ENCODE assay signal across 9 mouse cellular contexts in genomic region chr1:72593340-72593951, GRCm38 (mm10). TPM values are rescaled to one million over a fixed set of nuclear protein-coding genes. Genes with fewer than 3 reads are reported as not detected.
A peak's percentile ranks its signal among the peaks of the same experiment; 100 is the strongest.
DNase-seq lines count a peak whose midpoint lies in the region; ATAC-seq and TF ChIP-seq lines count a peak whose summit lies in the region.
"Had no signal": no experiment of that assay in that cellular context is flagged by ENCODE, and none has a peak within 500 bp of the region (broad histone marks: within the 10 kb centered on the region; RNA-seq: fewer than 3 reads in every experiment).

No protein-coding gene starts in this region.

- TF ChIP-seq CTCF in brain, embryonic 14.5 days (IDR thresholded peaks at IDR 0.05; ENCODE audit: borderline replicate concordance, extremely low read depth, insufficient read depth, insufficient read length) = no peak
- no peak for TF ChIP-seq CTCF in small intestine, adult 2 months (IDR thresholded peaks at IDR 0.05; ENCODE audit: extremely low read depth, insufficient read length, insufficient replicate concordance, low read depth, low read length)

- no peaks in the 10 kb centered on the region for H3K9me3 ChIP-seq in embryonic facial prominence, embryonic 14.5 days (ENCODE audit: control insufficient read depth, low read length)
- no peaks in the 10 kb centered on the region for H3K9me3 ChIP-seq in embryonic facial prominence, embryonic 10.5 days
- no peaks in the 10 kb centered on the region for H3K9me3 ChIP-seq in limb, embryonic 15.5 days
- H3K9me3 ChIP-seq: embryonic facial prominence, embryonic 12.5 days had no signal

- H3K9ac ChIP-seq in embryonic facial prominence, embryonic 14.5 days (ENCODE audit: low read depth, low read length) = no peak overlapping the region
- no peak overlapping the region for H3K9ac ChIP-seq in limb, embryonic 15.5 days
- H3K9ac ChIP-seq: embryonic facial prominence, embryonic 12.5 days had no signal

- peaks cover 83% of the 10 kb centered on the region for H3K36me3 ChIP-seq in embryonic facial prominence, embryonic 14.5 days (ENCODE audit: control insufficient read depth, insufficient read depth, low read length)
- peaks cover 91% of the 10 kb centered on the region for H3K36me3 ChIP-seq in embryonic facial prominence, embryonic 10.5 days (replicated peaks)
- H3K36me3 ChIP-seq in limb, embryonic 15.5 days = peaks cover 70% of the 10 kb centered on the region
- peaks cover 30% of the 10 kb centered on the region for H3K36me3 ChIP-seq in small intestine, adult 2 months (ENCODE audit: control insufficient read depth, insufficient read depth, low read length)

- no peak for TF ChIP-seq POLR2A in brain, embryonic 14.5 days (IDR thresholded peaks at IDR 0.05; ENCODE audit: borderline replicate concordance, extremely low read depth, insufficient read depth, insufficient read length, poor library complexity, severe bottlenecking)
- no peak for TF ChIP-seq POLR2A in small intestine, adult 2 months (IDR thresholded peaks at IDR 0.05; ENCODE audit: low read depth, low read length)

- H3K4me2 ChIP-seq in embryonic facial prominence, embryonic 14.5 days (ENCODE audit: low read depth, low read length) = no peak overlapping the region
- H3K4me2 ChIP-seq in limb, embryonic 15.5 days = no peak overlapping the region
- H3K4me2 ChIP-seq: embryonic facial prominence, embryonic 12.5 days had no signal

- peak; percentile 46 for DNase-seq in embryonic facial prominence, embryonic 14.5 days (ENCODE audit: low spot score)
- DNase-seq in embryonic facial prominence, embryonic 10.5 days (ENCODE audit: low spot score) = no peak
- DNase-seq in brain, embryonic 14.5 days (ENCODE audit: low read depth) = peak; percentile 71
- peak; percentile 64 for DNase-seq in gastrocnemius, adult 18-20 months (ENCODE audit: low spot score)
- peak; percentile 61 for DNase-seq in kidney, adult 9 months
- no peak for DNase-seq in retina, embryonic 14.5 days (ENCODE audit: low spot score)

- H3K4me3 ChIP-seq in embryonic facial prominence, embryonic 14.5 days (ENCODE audit: low read depth, low read length) = no peak overlapping the region
- no peak overlapping the region for H3K4me3 ChIP-seq in embryonic facial prominence, embryonic 10.5 days
- no peak overlapping the region for H3K4me3 ChIP-seq in limb, embryonic 15.5 days
- H3K4me3 ChIP-seq in small intestine, adult 2 months (ENCODE audit: low read depth, low read length) = no peak overlapping the region
- H3K4me3 ChIP-seq: embryonic facial prominence, embryonic 12.5 days had no signal

- WGBS in embryonic facial prominence, embryonic 14.5 days = 79% methylated on average over 20 of the region's 20 CpGs
- WGBS in embryonic facial prominence, embryonic 10.5 days = 90% methylated on average over 20 of the region's 20 CpGs
- 82% methylated on average over 20 of the region's 20 CpGs for WGBS in limb, embryonic 15.5 days
- WGBS in small intestine, adult 2 months = 80% methylated on average over 20 of the region's 20 CpGs

- no peaks in the 10 kb centered on the region for H3K27me3 ChIP-seq in embryonic facial prominence, embryonic 14.5 days (replicated peaks; ENCODE audit: control insufficient read depth, insufficient read depth, low read length)
- no peaks in the 10 kb centered on the region for H3K27me3 ChIP-seq in embryonic facial prominence, embryonic 10.5 days (replicated peaks; ENCODE audit: low read depth, poor library complexity, severe bottlenecking)
- H3K27me3 ChIP-seq in limb, embryonic 15.5 days = no peaks in the 10 kb centered on the region
- no peaks in the 10 kb centered on the region for H3K27me3 ChIP-seq in small intestine, adult 2 months (ENCODE audit: control insufficient read depth, insufficient read depth, low read length)
- H3K27me3 ChIP-seq: embryonic facial prominence, embryonic 12.5 days had no signal

- ATAC-seq in embryonic facial prominence, embryonic 14.5 days (ENCODE audit: low read depth) = peak; percentile 45; the same call in 1 of the 2 replicates
- ATAC-seq in limb, embryonic 15.5 days (ENCODE audit: insufficient number of reproducible peaks, low FRiP score, low TSS enrichment, low read depth) = 0 out of 2 replicates have a peak, but pooled peaks have one; percentile 52

- H3K4me1 ChIP-seq in embryonic facial prominence, embryonic 14.5 days (ENCODE audit: control insufficient read depth, insufficient read depth, low read length) = 0 out of 2 replicates have a peak, but pooled peaks cover under 1% of the 10 kb centered on the region
- H3K4me1 ChIP-seq in embryonic facial prominence, embryonic 10.5 days = no peaks in the 10 kb centered on the region
- 0 out of 2 replicates have a peak, but pooled peaks cover under 1% of the 10 kb centered on the region for H3K4me1 ChIP-seq in limb, embryonic 15.5 days
- no peaks in the 10 kb centered on the region for H3K4me1 ChIP-seq in small intestine, adult 2 months (ENCODE audit: control insufficient read depth, insufficient read depth, insufficient read length, low read length)
- H3K4me1 ChIP-seq: embryonic facial prominence, embryonic 12.5 days had no signal

- no peak overlapping the region for H3K27ac ChIP-seq in embryonic facial prominence, embryonic 14.5 days (replicated peaks; ENCODE audit: low read depth, low read length)
- H3K27ac ChIP-seq in embryonic facial prominence, embryonic 10.5 days (replicated peaks) = no peak overlapping the region
- H3K27ac ChIP-seq in limb, embryonic 15.5 days = no peak overlapping the region
- peak overlapping the region; percentile 24 for H3K27ac ChIP-seq in small intestine, adult 2 months (ENCODE audit: insufficient read depth, low read depth, low read length)
- H3K27ac ChIP-seq: embryonic facial prominence, embryonic 12.5 days had no signal

RNA-seq across cellular contexts. Expression of gene Smarcal1, which starts 10.4 kb away (rescaled TPM):
- polyA plus RNA-seq in embryonic facial prominence, embryonic 14.5 days (2014; fragmentation: Nextera tagmentation; extraction: Ambion mirVana) = 23.0 and 23.8 TPM in 2 replicates
- polyA plus RNA-seq in embryonic facial prominence, embryonic 10.5 days (2016; fragmentation: Nextera tagmentation; extraction: Ambion mirVana) = 31.4 and 33.3 TPM in 2 replicates
- 44.9 TPM in 2 replicates for polyA plus RNA-seq in brain, embryonic 14.5 days (2012; rRNA removed)
- total RNA-seq in gastrocnemius, adult 18-20 months (2021) = 10 to 100 TPM; 18.5 to 21.9 TPM
- 21.6 and 23.8 TPM in 2 replicates for polyA plus RNA-seq in limb, embryonic 15.5 days (2015; fragmentation: Nextera tagmentation; extraction: Ambion mirVana)
- 8.1 and 11.8 TPM in 2 replicates for polyA plus RNA-seq in small intestine, adult 2 months (2012; rRNA removed)

RNA-seq across cellular contexts. Expression of gene March4, which starts 56.7 kb away (rescaled TPM):
- 0.17 and 0.42 TPM in 2 replicates for polyA plus RNA-seq in embryonic facial prominence, embryonic 14.5 days (2014; fragmentation: Nextera tagmentation; extraction: Ambion mirVana)
- not detected in 2 replicates for polyA plus RNA-seq in embryonic facial prominence, embryonic 10.5 days (2016; fragmentation: Nextera tagmentation; extraction: Ambion mirVana)
- polyA plus RNA-seq in brain, embryonic 14.5 days (2012; rRNA removed) = 4.6 and 17.0 TPM in 2 replicates
- under 1 TPM; 0.24 to 0.62 TPM for total RNA-seq in gastrocnemius, adult 18-20 months (2021)
- polyA plus RNA-seq in limb, embryonic 15.5 days (2015; fragmentation: Nextera tagmentation; extraction: Ambion mirVana) = not detected in 2 replicates
- polyA plus RNA-seq in small intestine, adult 2 months (2012; rRNA removed) = 0.06 and 0.37 TPM in 2 replicates

Comparison
In these comparisons a context has a peak if more than half of its experiments do, and no peak if none do; other contexts are left out.
1. DNase-seq: peak in embryonic facial prominence, embryonic 14.5 days (single experiment), brain, embryonic 14.5 days (single experiment), gastrocnemius, adult 18-20 months (single experiment) and kidney, adult 9 months (single experiment); none in embryonic facial prominence, embryonic 10.5 days (single experiment) and retina, embryonic 14.5 days (single experiment).